Mouse (Mus musculus): ENCODE data around the gene Slc35e3. TPM values are rescaled to one million over a fixed set of nuclear protein-coding genes. Genes with fewer than 3 reads are reported as not detected.

Slc35e3 gene
- total RNA-seq, 2 experiments from 2014 or later = 28.5 to 31.6 TPM

GRCm38 (mm10) chr10:117778328-117778910 lies 32.3 kb upstream of the Slc35e3 start:
- intact Hi-C loops (cut with DNase I) = no loop called here

GRCm38 (mm10) chr10:117777501-117778327 lies 31.5 kb upstream of the Slc35e3 start:
- intact Hi-C loops (cut with DNase I) = no loop called here
- no peak for DNase-seq (ENCODE audit: low spot score in 2 of 2)

More at GRCm38 (mm10) chr10:117778328-117778910, 32.3 kb upstream of the Slc35e3 start:
- DNase-seq (ENCODE audit: low spot score in 2 of 2) = no peak

- intact Hi-C loops (cut with DNase I) = no loop called here
- no peak for DNase-seq (ENCODE audit: low spot score in 2 of 2)
Observed at GRCm38 (mm10) chr10:117777103-117777470, 30.9 kb upstream of the Slc35e3 start.

- DNase-seq (ENCODE audit: low spot score in 2 of 2) = no peak
- intact Hi-C loops (cut with DNase I) = no loop called here
Observed at GRCm38 (mm10) chr10:117776281-117777102, 30.3 kb upstream of the Slc35e3 start.

GRCm38 (mm10) chr10:117775401-117776144 lies 29.4 kb upstream of the Slc35e3 start:
- intact Hi-C loops (cut with DNase I) = no loop called here
- DNase-seq (ENCODE audit: low spot score in 2 of 2) = no peak

- intact Hi-C loops (cut with DNase I) = no loop called here
Observed at GRCm38 (mm10) chr10:117774817-117775120, 28.6 kb upstream of the Slc35e3 start.

GRCm38 (mm10) chr10:117774011-117774816 lies 28.0 kb upstream of the Slc35e3 start:
- no peak for DNase-seq (ENCODE audit: low spot score in 2 of 2)
- intact Hi-C loops (cut with DNase I) = no loop called here

More at GRCm38 (mm10) chr10:117774817-117775120, 28.6 kb upstream of the Slc35e3 start:
- DNase-seq (ENCODE audit: low spot score in 2 of 2) = no peak

- no peak for DNase-seq (ENCODE audit: low spot score in 2 of 2)
- intact Hi-C loops (cut with DNase I) = no loop called here
Observed at GRCm38 (mm10) chr10:117773106-117773720, 27.0 kb upstream of the Slc35e3 start.

- DNase-seq (ENCODE audit: low spot score in 2 of 2) = no peak
- intact Hi-C loops (cut with DNase I) = no loop called here
Observed at GRCm38 (mm10) chr10:117772364-117773105, 26.4 kb upstream of the Slc35e3 start.

- intact Hi-C loops (cut with DNase I) = no loop called here
Observed at GRCm38 (mm10) chr10:117771131-117771510, 25.0 kb upstream of the Slc35e3 start.

GRCm38 (mm10) chr10:117770286-117771130 lies 24.3 kb upstream of the Slc35e3 start:
- intact Hi-C loops (cut with DNase I) = no loop called here
- no peak for DNase-seq (ENCODE audit: low spot score in 2 of 2)

More at GRCm38 (mm10) chr10:117771131-117771510, 25.0 kb upstream of the Slc35e3 start:
- DNase-seq (ENCODE audit: low spot score in 2 of 2) = no peak

GRCm38 (mm10) chr10:117769541-117770285 lies 23.5 kb upstream of the Slc35e3 start:
- DNase-seq (ENCODE audit: low spot score in 2 of 2) = no peak
- intact Hi-C loops (cut with DNase I) = no loop called here

- intact Hi-C loops (cut with DNase I) = no loop called here
- DNase-seq (ENCODE audit: low spot score in 2 of 2) = no peak
Observed at GRCm38 (mm10) chr10:117768141-117768440, 21.9 kb upstream of the Slc35e3 start.

- no peak for DNase-seq (ENCODE audit: low spot score in 2 of 2)
- intact Hi-C loops (cut with DNase I) = no loop called here
Observed at GRCm38 (mm10) chr10:117767286-117768140, 21.3 kb upstream of the Slc35e3 start.

GRCm38 (mm10) chr10:117766896-117767160 lies 20.7 kb upstream of the Slc35e3 start:
- intact Hi-C loops (cut with DNase I) = no loop called here
- no peak for DNase-seq (ENCODE audit: low spot score in 2 of 2)
